Mouse (Mus musculus) midbrain, embryonic 12.5 days (tissue): ENCODE results near the gene Rps6ka5. TPM values are rescaled to one million over a fixed set of nuclear protein-coding genes. Genes with fewer than 3 reads are reported as not detected.

ENCODE experiments used
- ATAC-seq: fragments of 200-750 bp; cut with Nextera tagmentation; 2 replicates; pipeline ENCODE4 v1.8.0; 2017; ENCODE audit warnings: low read depth, moderate TSS enrichment, moderate library complexity; ENCODE audit not compliant: low FRiP score
- H3K27ac ChIP-seq: fragments of 300-500 bp; sonication (generic); replicated peaks from 2 replicates; pipeline ENCODE4 v1.5.1; 2016; ENCODE audit warnings: mild to moderate bottlenecking
- H3K27me3 ChIP-seq: fragments of 300-500 bp; sonication (generic); 2 replicates; pipeline ENCODE4 v1.6.1; 2016; ENCODE audit warnings: mild to moderate bottlenecking
- H3K36me3 ChIP-seq: fragments of 300-500 bp; sonication (generic); 2 replicates; pipeline ENCODE4 v1.6.1; 2016
- H3K4me1 ChIP-seq: fragments of 300-500 bp; sonication (generic); 2 replicates; pipeline ENCODE4 v1.6.1; 2016
- H3K4me2 ChIP-seq: fragments of 300-500 bp; sonication (generic); replicated peaks from 2 replicates; pipeline ENCODE4 v1.6.1; 2016; ENCODE audit warnings: mild to moderate bottlenecking, moderate library complexity
- H3K4me3 ChIP-seq: fragments of 300-500 bp; sonication (generic); 2 replicates; pipeline ENCODE4 v1.5.1; 2016; ENCODE audit warnings: mild to moderate bottlenecking
- H3K9ac ChIP-seq: fragments of 300-500 bp; sonication (generic); replicated peaks from 2 replicates; pipeline ENCODE4 v1.6.1; 2016; ENCODE audit warnings: mild to moderate bottlenecking, moderate library complexity
- H3K9me3 ChIP-seq: fragments of 300-500 bp; sonication (generic); 2 replicates; pipeline ENCODE4 v1.6.1; 2016; ENCODE audit warnings: mild to moderate bottlenecking
- WGBS: fragments of 180-500 bp; shearing (Covaris S2); methylation state at CpG from one replicate; pipeline ENCODE4 v1.1.7; 2016; 5-methylcytosine and 5-hydroxymethylcytosine counted together
- polyA plus RNA-seq: library from polyadenylated mRNA; unstranded; fragments of >200 nt; fragmentation: Nextera tagmentation; extraction: Ambion mirVana; gene quantifications from 2 replicates; pipeline ENCODE4 v1.2.1, GENCODE M21; 2016

The Rps6ka5 gene
- polyA plus RNA-seq, 1 experiment from 2014 or later, result 6.4 TPM

DNA sequence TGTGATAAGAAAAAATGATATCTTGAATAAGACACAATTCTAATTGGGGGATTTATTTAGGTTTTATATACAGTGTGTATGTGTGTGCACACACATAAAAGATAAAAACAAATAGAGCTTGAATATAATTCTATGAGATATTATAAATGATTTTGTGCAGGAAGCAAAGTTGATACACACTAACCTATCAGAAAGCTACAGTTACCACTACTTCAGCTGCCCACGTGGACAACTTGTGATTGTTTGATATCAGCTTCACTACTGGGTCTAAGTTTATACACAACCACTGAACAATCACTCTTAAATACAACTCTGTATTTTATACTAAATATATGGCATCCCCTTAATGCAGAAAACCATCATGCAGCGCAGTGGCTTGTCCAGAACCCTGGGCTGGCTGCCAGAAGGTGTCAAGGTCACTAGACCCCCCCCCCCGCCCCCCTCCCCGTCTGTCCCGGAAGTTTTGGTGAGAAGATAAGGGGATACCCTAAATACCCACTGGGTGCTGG lies 113.5 kb downstream of the Rps6ka5 start:
- no peak for ATAC-seq

DNA sequence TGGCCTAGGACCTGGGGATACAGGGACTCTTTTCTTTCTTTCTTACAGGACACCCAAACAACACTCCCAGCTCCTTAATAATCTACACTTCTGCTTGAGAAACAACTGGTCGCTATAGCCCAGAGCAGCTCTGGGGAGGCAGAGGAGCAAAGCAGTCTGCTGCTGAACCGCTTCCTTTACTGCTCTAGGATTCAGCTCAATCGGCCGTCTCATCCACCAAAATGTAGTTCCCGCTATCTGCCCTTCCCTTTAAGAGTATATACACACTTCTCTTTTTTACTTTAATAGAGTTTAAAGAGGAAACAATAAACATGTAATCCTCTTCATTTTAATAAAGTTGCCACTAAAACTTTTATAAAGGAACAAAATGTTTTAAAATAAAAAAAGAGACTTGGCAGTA lies 117.0 kb downstream of the Rps6ka5 start:
- Histone ChIP-seq H3K9me3 (no peaks in the 10 kb centered on the region), H3K4me2 (no peak overlapping the region), H3K4me1 (no peaks in the 10 kb centered on the region), H3K36me3 (no peaks in the 10 kb centered on the region), H3K27me3 (no peaks in the 10 kb centered on the region), H3K9ac (no peak overlapping the region), H3K4me3 (no peak overlapping the region), H3K27ac (no peak overlapping the region)
- ATAC-seq, result no peak
- 85% methylated on average over 5 of the region's 5 CpGs for WGBS

More for the DNA sequence above, 113.5 kb downstream of the Rps6ka5 start:
- H3K9me3 ChIP-seq, result no peaks in the 10 kb centered on the region
- no peak overlapping the region for H3K4me2 ChIP-seq
- no peak overlapping the region for H3K27ac ChIP-seq
- H3K27me3 ChIP-seq, result no peaks in the 10 kb centered on the region
- no peak overlapping the region for H3K4me3 ChIP-seq
- H3K9ac ChIP-seq, result no peak overlapping the region
- no peaks in the 10 kb centered on the region for H3K36me3 ChIP-seq
- WGBS, result 87% methylated on average over 5 of the region's 5 CpGs
- 0 out of 2 replicates have a peak, but pooled peaks cover 3% of the 10 kb centered on the region for H3K4me1 ChIP-seq

DNA sequence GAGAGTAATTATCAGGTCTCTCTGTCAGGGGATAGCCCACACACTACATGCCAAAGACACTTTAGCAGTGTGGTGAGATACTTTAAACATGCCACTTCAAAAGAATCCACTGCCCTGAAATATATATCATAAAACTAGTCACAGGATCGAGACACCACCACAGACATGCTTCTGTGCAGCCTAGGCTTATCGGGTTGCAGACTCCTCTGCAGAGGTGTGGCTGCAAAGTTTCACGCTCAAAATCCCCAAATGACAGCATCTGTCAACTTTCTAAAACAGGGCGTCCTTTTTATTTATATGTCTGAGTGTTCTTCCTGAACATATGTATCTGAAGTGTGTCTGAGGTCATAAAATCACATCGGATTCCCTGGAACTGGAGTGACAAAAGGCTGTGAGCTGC lies 117.7 kb downstream of the Rps6ka5 start:
- Histone ChIP-seq H3K4me1 (no peaks in the 10 kb centered on the region), H3K4me3 (no peak overlapping the region), H3K4me2 (no peak overlapping the region), H3K27me3 (no peaks in the 10 kb centered on the region), H3K36me3 (no peaks in the 10 kb centered on the region), H3K27ac (no peak overlapping the region), H3K9ac (no peak overlapping the region), H3K9me3 (no peaks in the 10 kb centered on the region)
- 90% methylated on average over 5 of the region's 5 CpGs for WGBS
- no peak for ATAC-seq

DNA sequence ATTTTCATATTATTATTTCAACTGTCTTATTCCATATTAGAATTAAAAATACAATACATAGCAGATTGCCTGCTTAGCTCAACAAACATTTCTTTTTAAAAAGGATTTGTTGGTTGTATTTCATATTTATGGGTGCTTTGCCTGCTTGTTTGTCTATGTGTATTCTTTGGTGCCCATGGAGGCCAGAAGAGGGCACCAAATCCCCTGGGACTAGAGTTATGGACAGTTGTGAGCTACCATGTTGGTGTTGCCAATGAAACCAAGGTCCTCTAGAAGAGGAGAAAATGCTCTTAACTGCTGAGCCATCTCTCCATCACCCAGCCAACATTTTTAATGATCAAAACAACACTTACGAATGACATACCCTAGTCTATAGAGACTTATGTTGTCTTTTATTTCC lies 120.0 kb downstream of the Rps6ka5 start:
- no peak for ATAC-seq
- no peaks in the 10 kb centered on the region for H3K27me3 ChIP-seq
- H3K4me1 ChIP-seq, result no peaks in the 10 kb centered on the region
- no peaks in the 10 kb centered on the region for H3K36me3 ChIP-seq
- no peak overlapping the region for H3K27ac ChIP-seq
- H3K9ac ChIP-seq, result no peak overlapping the region
- H3K4me3 ChIP-seq, result no peak overlapping the region
- no peaks in the 10 kb centered on the region for H3K9me3 ChIP-seq
- 93% methylated on average over 1 of the region's 1 CpGs for WGBS
- H3K4me2 ChIP-seq, result no peak overlapping the region

DNA sequence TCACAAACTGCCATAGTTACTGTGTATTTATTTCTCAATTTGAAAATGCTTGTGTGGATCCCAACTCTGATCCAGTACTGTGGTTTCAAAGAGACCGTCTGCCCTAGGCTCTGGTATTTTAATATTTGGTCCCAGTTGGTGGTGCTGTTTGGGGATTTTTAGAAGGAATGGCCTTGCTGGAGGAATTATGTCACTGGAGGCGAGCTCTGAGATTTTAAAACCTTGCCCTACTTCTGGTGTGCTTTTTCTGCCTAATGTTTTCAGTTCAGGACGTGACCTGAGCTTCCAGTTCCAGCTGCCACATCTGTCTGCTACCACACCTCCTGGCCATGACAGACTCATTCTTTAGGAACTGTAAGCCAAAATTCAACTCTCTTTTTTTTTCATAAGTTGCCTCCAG lies 121.2 kb downstream of the Rps6ka5 start:
- H3K4me1 ChIP-seq, result no peaks in the 10 kb centered on the region
- 80% methylated on average over 3 of the region's 3 CpGs for WGBS
- no peak overlapping the region for H3K27ac ChIP-seq
- H3K9ac ChIP-seq, result no peak overlapping the region
- H3K9me3 ChIP-seq, result no peaks in the 10 kb centered on the region
- H3K36me3 ChIP-seq, result no peaks in the 10 kb centered on the region
- ATAC-seq, result no peak
- no peaks in the 10 kb centered on the region for H3K27me3 ChIP-seq
- no peak overlapping the region for H3K4me2 ChIP-seq
- no peak overlapping the region for H3K4me3 ChIP-seq

DNA sequence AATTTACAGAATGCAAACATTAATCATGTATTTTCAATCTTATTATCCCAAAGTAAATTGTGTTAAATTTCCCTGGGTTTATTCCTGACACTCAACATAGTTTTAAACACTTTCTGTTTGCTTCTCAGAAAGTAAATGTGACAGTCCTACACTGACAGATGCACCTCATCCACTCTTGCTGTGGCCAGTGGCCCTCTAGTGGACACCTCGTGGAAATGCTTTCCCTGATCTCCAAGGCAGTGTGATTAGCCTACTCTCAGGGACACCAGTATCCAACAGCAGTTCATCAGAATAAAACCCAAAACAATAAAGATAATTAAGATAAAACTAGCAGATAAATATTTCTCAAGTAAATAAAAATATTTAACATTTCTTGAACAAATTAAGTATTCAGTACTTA lies 122.2 kb downstream of the Rps6ka5 start:
- H3K4me3 ChIP-seq, result no peak overlapping the region
- no peak overlapping the region for H3K4me2 ChIP-seq
- no peaks in the 10 kb centered on the region for H3K9me3 ChIP-seq
- WGBS, result 0% methylated on average over 1 of the region's 1 CpGs
- no peaks in the 10 kb centered on the region for H3K4me1 ChIP-seq
- no peak overlapping the region for H3K27ac ChIP-seq
- no peak overlapping the region for H3K9ac ChIP-seq
- ATAC-seq, result peak; percentile 78; the same call in 1 of the 2 replicates
- no peaks in the 10 kb centered on the region for H3K36me3 ChIP-seq
- H3K27me3 ChIP-seq, result no peaks in the 10 kb centered on the region

DNA sequence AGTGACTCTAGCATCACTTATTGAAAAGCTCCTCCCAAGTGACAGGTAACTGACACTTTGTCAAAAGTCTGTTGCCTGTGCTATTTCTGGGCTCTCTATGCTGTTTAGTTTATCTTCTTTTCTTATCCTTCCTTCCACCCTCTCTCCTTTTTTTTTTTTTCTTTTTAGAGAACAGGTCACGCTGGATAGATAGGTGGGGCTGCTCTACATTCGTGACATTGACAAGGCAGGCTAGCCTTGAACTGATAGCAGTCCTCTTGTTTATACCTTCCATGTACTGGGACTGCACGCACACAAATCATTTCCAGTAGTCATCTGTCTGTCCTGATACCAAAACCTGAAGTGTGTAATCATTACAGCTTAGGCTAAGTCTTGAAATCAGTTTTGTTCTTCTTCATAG lies 132.1 kb downstream of the Rps6ka5 start:
- Histone ChIP-seq H3K4me1 (no peaks in the 10 kb centered on the region), H3K9me3 (no peaks in the 10 kb centered on the region), H3K36me3 (no peaks in the 10 kb centered on the region), H3K27me3 (no peaks in the 10 kb centered on the region), H3K4me2 (no peak overlapping the region), H3K4me3 (no peak overlapping the region), H3K9ac (no peak overlapping the region), H3K27ac (no peak overlapping the region)
- no peak for ATAC-seq
- 91% methylated on average over 3 of the region's 3 CpGs for WGBS

DNA sequence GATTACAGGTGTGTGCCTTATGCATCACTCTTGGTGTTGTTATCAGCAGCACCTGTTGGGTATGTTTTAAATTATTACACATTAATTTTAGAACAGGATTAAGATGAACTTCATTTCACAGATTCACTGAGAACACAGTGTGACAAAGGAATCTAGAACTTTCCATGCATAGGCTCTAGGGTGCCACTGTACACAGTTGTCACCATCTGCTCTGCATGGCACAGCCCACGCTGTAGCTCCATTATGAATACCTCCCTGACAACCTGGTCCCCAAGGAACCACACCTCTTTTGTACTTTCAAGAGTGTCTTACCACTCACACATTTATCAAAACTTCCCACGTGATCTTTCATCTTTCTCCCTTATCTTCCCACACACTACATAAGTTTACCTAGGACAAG lies 140.2 kb downstream of the Rps6ka5 start:
- no peak overlapping the region for H3K4me2 ChIP-seq
- H3K9ac ChIP-seq, result no peak overlapping the region
- no peak overlapping the region for H3K4me3 ChIP-seq
- H3K27me3 ChIP-seq, result no peaks in the 10 kb centered on the region
- ATAC-seq, result no peak
- no peaks in the 10 kb centered on the region for H3K4me1 ChIP-seq
- no peaks in the 10 kb centered on the region for H3K36me3 ChIP-seq
- no peaks in the 10 kb centered on the region for H3K9me3 ChIP-seq
- H3K27ac ChIP-seq, result no peak overlapping the region
- 89% methylated on average over 2 of the region's 2 CpGs for WGBS

DNA sequence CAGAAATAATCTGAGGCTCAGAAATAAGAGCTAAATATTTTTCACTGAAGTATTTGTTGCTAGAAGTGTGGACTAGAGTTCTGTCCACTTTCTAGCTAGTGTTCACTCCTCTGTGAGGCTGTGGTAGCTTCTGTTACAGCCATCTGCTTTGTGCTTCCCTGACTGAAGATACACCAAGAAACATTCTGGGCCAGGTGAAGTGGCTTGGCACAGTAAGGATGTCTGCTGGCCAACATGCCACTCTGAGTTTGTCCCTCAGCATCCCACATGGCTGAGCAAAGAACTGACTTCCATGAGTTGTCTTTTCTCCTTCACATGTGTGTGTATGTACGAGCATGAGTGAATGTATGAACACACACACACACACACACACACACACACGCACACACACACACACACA lies 147.6 kb downstream of the Rps6ka5 start:
- no peaks in the 10 kb centered on the region for H3K27me3 ChIP-seq
- H3K4me1 ChIP-seq, result no peaks in the 10 kb centered on the region
- H3K36me3 ChIP-seq, result peaks cover under 1% of the 10 kb centered on the region; the same call in 1 of the 2 replicates
- 77% methylated on average over 2 of the region's 2 CpGs for WGBS
- no peak for ATAC-seq
- H3K27ac ChIP-seq, result no peak overlapping the region
- H3K4me2 ChIP-seq, result no peak overlapping the region
- no peak overlapping the region for H3K9ac ChIP-seq
- H3K4me3 ChIP-seq, result no peak overlapping the region
- no peaks in the 10 kb centered on the region for H3K9me3 ChIP-seq

DNA sequence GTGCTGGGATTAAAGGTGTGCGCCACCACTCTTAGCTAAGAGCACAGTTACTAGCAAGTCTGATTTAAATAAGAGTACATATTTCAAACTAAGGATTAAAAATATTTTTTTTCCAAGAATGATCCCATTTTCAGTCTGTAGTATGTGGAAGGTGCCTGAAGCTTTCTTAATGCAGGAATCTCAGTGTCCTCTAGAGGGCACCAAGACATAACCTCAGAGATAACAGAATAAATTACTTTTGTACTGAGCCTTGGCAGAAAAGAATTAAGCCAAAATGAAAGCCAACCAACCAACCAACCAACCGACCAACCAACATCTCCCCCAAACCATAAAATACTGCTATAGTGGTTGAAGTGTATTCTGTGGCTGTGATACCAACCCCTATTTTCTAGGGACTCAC lies 148.5 kb downstream of the Rps6ka5 start:
- 0 out of 2 replicates have a peak, but pooled peaks have one; percentile 19 for ATAC-seq
- peaks cover 6% of the 10 kb centered on the region; the same call in 1 of the 2 replicates for H3K36me3 ChIP-seq

DNA sequence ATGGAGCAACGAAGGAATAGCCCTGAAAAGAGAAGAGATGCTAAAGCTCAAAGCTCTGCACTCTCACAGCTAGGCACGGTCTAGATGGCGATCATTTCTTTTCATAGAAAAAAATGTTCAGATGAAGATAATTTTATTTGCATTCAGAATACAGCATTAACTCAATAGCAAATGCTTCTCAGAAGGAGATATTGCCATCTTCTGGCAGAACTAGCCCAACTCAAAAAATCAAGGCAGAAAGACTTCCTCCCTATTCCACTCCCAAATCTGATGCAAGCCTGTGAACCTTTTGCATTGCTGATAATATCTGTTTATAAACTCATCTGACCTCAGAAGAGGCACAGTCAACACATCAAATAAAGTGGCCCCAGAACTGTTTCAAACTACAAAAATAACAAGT lies 151.0 kb downstream of the Rps6ka5 start:
- WGBS, result 87% methylated on average over 3 of the region's 3 CpGs
- Histone ChIP-seq H3K27me3 (no peaks in the 10 kb centered on the region), H3K9ac (no peak overlapping the region), H3K36me3 (peaks cover 6% of the 10 kb centered on the region; the same call in 1 of the 2 replicates), H3K4me3 (no peak overlapping the region), H3K9me3 (no peaks in the 10 kb centered on the region), H3K4me1 (no peaks in the 10 kb centered on the region), H3K27ac (no peak overlapping the region), H3K4me2 (no peak overlapping the region)
- ATAC-seq, result no peak

More for the DNA sequence above, 148.5 kb downstream of the Rps6ka5 start:
- no peaks in the 10 kb centered on the region for H3K9me3 ChIP-seq
- H3K27ac ChIP-seq, result no peak overlapping the region
- H3K4me1 ChIP-seq, result no peaks in the 10 kb centered on the region
- H3K4me3 ChIP-seq, result no peak overlapping the region
- no peak overlapping the region for H3K9ac ChIP-seq
- no peak overlapping the region for H3K4me2 ChIP-seq
- no peaks in the 10 kb centered on the region for H3K27me3 ChIP-seq
- 50% methylated on average over 2 of the region's 2 CpGs for WGBS

DNA sequence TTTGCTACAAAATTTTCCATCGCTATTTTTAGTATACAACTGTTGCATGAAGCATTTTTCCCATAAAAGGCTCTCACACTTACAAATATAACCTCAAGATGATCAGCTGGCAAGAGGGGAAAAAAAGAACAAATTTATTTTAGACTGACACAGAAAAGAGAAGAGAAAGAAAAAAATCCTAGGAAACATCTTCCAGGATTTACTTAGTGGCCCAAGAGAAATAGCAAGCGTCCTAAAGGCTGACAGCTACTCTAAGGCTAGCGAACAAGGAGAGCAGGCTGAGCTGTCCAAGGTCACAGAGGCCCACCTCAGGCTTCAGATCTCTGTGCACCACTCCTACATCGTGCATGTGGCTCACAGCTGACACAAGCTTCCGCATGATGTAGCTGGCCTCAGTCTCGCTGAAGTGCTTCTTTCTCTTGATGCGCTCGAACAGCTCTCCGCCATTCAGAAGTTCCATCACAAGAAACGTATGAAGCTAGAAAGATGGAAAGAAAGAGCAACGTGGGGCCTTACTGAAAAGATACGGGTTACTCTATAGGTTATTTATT lies 156.2 kb downstream of the Rps6ka5 start:
- H3K27me3 ChIP-seq, result no peaks in the 10 kb centered on the region
- no peaks in the 10 kb centered on the region for H3K4me1 ChIP-seq
- no peak overlapping the region for H3K27ac ChIP-seq
- H3K4me3 ChIP-seq, result no peak overlapping the region
- 79% methylated on average over 12 of the region's 12 CpGs for WGBS
- peaks cover 6% of the 10 kb centered on the region; the same call in 1 of the 2 replicates for H3K36me3 ChIP-seq
- no peaks in the 10 kb centered on the region for H3K9me3 ChIP-seq
- no peak for ATAC-seq
- H3K4me2 ChIP-seq, result no peak overlapping the region
- no peak overlapping the region for H3K9ac ChIP-seq

DNA sequence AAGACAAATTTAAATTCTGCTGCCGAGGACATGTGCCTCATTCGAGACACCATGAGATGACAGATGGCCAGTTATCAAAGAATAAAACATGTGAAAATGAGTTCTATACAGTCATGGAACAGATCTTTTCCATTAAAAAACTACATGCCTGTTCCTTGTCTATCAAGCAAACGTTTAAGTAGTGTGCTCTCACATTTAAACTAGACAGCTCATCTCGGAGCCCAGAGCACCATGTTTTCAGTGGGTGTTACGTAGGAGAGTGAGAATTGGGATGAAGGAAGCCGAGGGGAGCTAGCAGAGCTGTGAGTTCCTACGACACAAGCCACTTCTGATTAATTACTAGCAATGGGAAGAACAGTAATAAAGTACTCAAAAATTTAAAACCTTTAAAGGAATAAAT lies 158.0 kb downstream of the Rps6ka5 start:
- H3K4me1 ChIP-seq, result no peaks in the 10 kb centered on the region
- no peaks in the 10 kb centered on the region for H3K9me3 ChIP-seq
- H3K9ac ChIP-seq, result no peak overlapping the region
- H3K36me3 ChIP-seq, result peaks cover 2% of the 10 kb centered on the region; the same call in 1 of the 2 replicates
- 87% methylated on average over 7 of the region's 7 CpGs for WGBS
- H3K27ac ChIP-seq, result no peak overlapping the region
- H3K27me3 ChIP-seq, result no peaks in the 10 kb centered on the region
- no peak for ATAC-seq
- no peak overlapping the region for H3K4me2 ChIP-seq
- no peak overlapping the region for H3K4me3 ChIP-seq
